8 mouse cellular contexts compared by ENCODE assay signal in genomic region chr17:29347126-29347644, GRCm38 (mm10). TPM values are rescaled to one million over a fixed set of nuclear protein-coding genes. Genes with fewer than 3 reads are reported as not detected.
DNase-seq lines count a peak whose midpoint lies in the region; ATAC-seq lines count a peak whose summit lies in the region.

No protein-coding gene starts in this region.

- H3K4me1 ChIP-seq in forebrain, embryonic 10.5 days: peaks cover 41% of the 10 kb centered on the region
- H3K4me1 ChIP-seq in kidney, embryonic 15.5 days: peaks cover 51% of the 10 kb centered on the region
- peaks cover 32% of the 10 kb centered on the region for H3K4me1 ChIP-seq in midbrain, embryonic 12.5 days

- no peaks in the 10 kb centered on the region for H3K9me3 ChIP-seq in forebrain, embryonic 10.5 days
- no peaks in the 10 kb centered on the region for H3K9me3 ChIP-seq in kidney, embryonic 15.5 days (replicated peaks)
- no peaks in the 10 kb centered on the region for H3K9me3 ChIP-seq in midbrain, embryonic 12.5 days

- H3K4me2 ChIP-seq in kidney, embryonic 15.5 days: peak overlapping the region; percentile 83
- peak overlapping the region; percentile 75 for H3K4me2 ChIP-seq in midbrain, embryonic 12.5 days (replicated peaks)

- DNase-seq in left cerebral cortex, postnatal 4 days: peak; percentile 54
- DNase-seq in left cerebral cortex, adult 8-10 months (ENCODE audit: low spot score in 2 of 2): no peak
- peak; percentile 47 for DNase-seq in ZHBTc4 (ENCODE audit: low read depth, low spot score)
- DNase-seq in forebrain, embryonic 10.5 days (ENCODE audit: extremely low spot score, low spot score): peak; percentile 50
- no peak for DNase-seq in urinary bladder, postnatal 14 days (ENCODE audit: low spot score)
- no peak for DNase-seq in urinary bladder, adult 2 months (ENCODE audit: low spot score)

- ATAC-seq in kidney, embryonic 15.5 days (replicated peaks; ENCODE audit: low FRiP score): peak; percentile 33
- peak; percentile 50; the same call in 1 of the 2 replicates for ATAC-seq in midbrain, embryonic 12.5 days (ENCODE audit: low FRiP score, low read depth)

- H3K9ac ChIP-seq in kidney, embryonic 15.5 days: peak overlapping the region; percentile 92
- peak overlapping the region; percentile 97 for H3K9ac ChIP-seq in midbrain, embryonic 12.5 days (replicated peaks)

- intact Hi-C loops in left cerebral cortex, postnatal 4 days (cut with DNase I): loop anchor here (5.0 kb wide), 1 partner anchor 80 kb away; the partner anchor contains the start of gene BC004004

- H3K27me3 ChIP-seq in forebrain, embryonic 10.5 days (ENCODE audit: poor library complexity, severe bottlenecking): no peaks in the 10 kb centered on the region
- no peaks in the 10 kb centered on the region for H3K27me3 ChIP-seq in kidney, embryonic 15.5 days
- H3K27me3 ChIP-seq in midbrain, embryonic 12.5 days: no peaks in the 10 kb centered on the region

- under 1% methylated on average over 45 of the region's 45 CpGs for WGBS in forebrain, embryonic 10.5 days
- under 1% methylated on average over 45 of the region's 45 CpGs for WGBS in kidney, embryonic 15.5 days
- WGBS in midbrain, embryonic 12.5 days: under 1% methylated on average over 45 of the region's 45 CpGs

- H3K36me3 ChIP-seq in forebrain, embryonic 10.5 days (replicated peaks): peaks cover 33% of the 10 kb centered on the region
- peaks cover 21% of the 10 kb centered on the region for H3K36me3 ChIP-seq in kidney, embryonic 15.5 days
- peaks cover 19% of the 10 kb centered on the region for H3K36me3 ChIP-seq in midbrain, embryonic 12.5 days

- peak overlapping the region; percentile 96 for H3K27ac ChIP-seq in forebrain, embryonic 10.5 days
- H3K27ac ChIP-seq in kidney, embryonic 15.5 days: peak overlapping the region; percentile 98
- peak overlapping the region; percentile 89 for H3K27ac ChIP-seq in midbrain, embryonic 12.5 days (replicated peaks)

- H3K4me3 ChIP-seq in forebrain, embryonic 10.5 days: peak overlapping the region; percentile 96
- H3K4me3 ChIP-seq in kidney, embryonic 15.5 days (replicated peaks): peak overlapping the region; percentile 93
- H3K4me3 ChIP-seq in midbrain, embryonic 12.5 days: peak overlapping the region; percentile 97

RNA-seq across cellular contexts. Expression of gene Mtch1, which starts 0.5 kb away (rescaled TPM):
- 100 to 1,000 TPM; 489 to 514 TPM for total RNA-seq in left cerebral cortex, postnatal 4 days (2021)
- 100 to 1,000 TPM; 565 to 601 (median 593) TPM for total RNA-seq in left cerebral cortex, adult 8-10 months (2022)
- 255 and 270 TPM in 2 replicates for polyA plus RNA-seq in forebrain, embryonic 10.5 days (2016; fragmentation: Nextera tagmentation; extraction: Ambion mirVana)
- 289 and 308 TPM in 2 replicates for polyA plus RNA-seq in kidney, embryonic 15.5 days (2015; fragmentation: Nextera tagmentation; extraction: Ambion mirVana)
- polyA plus RNA-seq in midbrain, embryonic 12.5 days (2016; fragmentation: Nextera tagmentation; extraction: Ambion mirVana): 407 and 436 TPM in 2 replicates
- polyA plus RNA-seq in urinary bladder, adult 2 months (2012; rRNA removed): 263 and 279 TPM in 2 replicates

RNA-seq across cellular contexts. Expression of gene Fgd2, which starts 13.5 kb away (rescaled TPM):
- 1 to 10 TPM; 4.5 to 6.4 TPM for total RNA-seq in left cerebral cortex, postnatal 4 days (2021)
- total RNA-seq in left cerebral cortex, adult 8-10 months (2022): 1 to 10 TPM; 7.5 to 7.9 (median 7.6) TPM
- 5.4 and 6.3 TPM in 2 replicates for polyA plus RNA-seq in forebrain, embryonic 10.5 days (2016; fragmentation: Nextera tagmentation; extraction: Ambion mirVana)
- polyA plus RNA-seq in kidney, embryonic 15.5 days (2015; fragmentation: Nextera tagmentation; extraction: Ambion mirVana): 12.0 and 13.0 TPM in 2 replicates
- polyA plus RNA-seq in midbrain, embryonic 12.5 days (2016; fragmentation: Nextera tagmentation; extraction: Ambion mirVana): 3.6 and 5.3 TPM in 2 replicates
- 19.0 and 26.4 TPM in 2 replicates for polyA plus RNA-seq in urinary bladder, adult 2 months (2012; rRNA removed)

RNA-seq across cellular contexts. Expression of gene Pi16, which starts 29.7 kb away (rescaled TPM):
- 1 to 10 TPM; 1.4 to 2.0 TPM for total RNA-seq in left cerebral cortex, postnatal 4 days (2021)
- 1 to 10 TPM; 1.2 to 1.6 (median 1.4) TPM for total RNA-seq in left cerebral cortex, adult 8-10 months (2022)
- 0.71 and 0.73 TPM in 2 replicates for polyA plus RNA-seq in forebrain, embryonic 10.5 days (2016; fragmentation: Nextera tagmentation; extraction: Ambion mirVana)
- polyA plus RNA-seq in kidney, embryonic 15.5 days (2015; fragmentation: Nextera tagmentation; extraction: Ambion mirVana): 3.4 and 5.8 TPM in 2 replicates
- polyA plus RNA-seq in midbrain, embryonic 12.5 days (2016; fragmentation: Nextera tagmentation; extraction: Ambion mirVana): 1.3 and 2.0 TPM in 2 replicates
- polyA plus RNA-seq in urinary bladder, adult 2 months (2012; rRNA removed): 405 and 508 TPM in 2 replicates

Comparison
In these comparisons a context has a peak if more than half of its experiments do, and no peak if none do; other contexts are left out.
1. DNase-seq: peak in left cerebral cortex, postnatal 4 days (single experiment), ZHBTc4 (single experiment) and forebrain, embryonic 10.5 days (single experiment); none in left cerebral cortex, adult 8-10 months (0 of 2), urinary bladder, postnatal 14 days (single experiment) and urinary bladder, adult 2 months (single experiment).
2. RNA of gene Pi16, which starts 29.7 kb away (polyA plus RNA-seq): 405 to 508 TPM in urinary bladder, adult 2 months; 3.4 to 5.8 TPM in kidney, embryonic 15.5 days, 1.3 to 2.0 TPM in midbrain, embryonic 12.5 days and 0.71 to 0.73 TPM in forebrain, embryonic 10.5 days; every median in the first group is over 10 times any median in the second.
3. Peak in every context shown above with its lines, with median percentiles within 50 percentile points of each other: H3K27ac ChIP-seq and H3K4me3 ChIP-seq.